Mouse (Mus musculus) hindbrain, postnatal 0 days (tissue): ENCODE measurements around the gene Pde3a. TPM values are rescaled to one million over a fixed set of nuclear protein-coding genes. Genes with fewer than 3 reads are reported as not detected.

Experiments used
- ATAC-seq: fragments of 200-750 bp; cut with Nextera tagmentation; 2 replicates; pipeline ENCODE4 v1.8.0; 2017; ENCODE audit warnings: mild to moderate bottlenecking, moderate TSS enrichment, moderate library complexity
- DNase-seq: peaks from one replicate; pipeline ENCODE4 v3.0.0-alpha.2; 2015; ENCODE audit warnings: low spot score
- H3K27ac ChIP-seq: fragments of 300-500 bp; sonication (generic); 2 replicates; pipeline ENCODE4 v1.5.1; 2014; ENCODE audit warnings: mild to moderate bottlenecking
- H3K27me3 ChIP-seq: fragments of 300-500 bp; sonication (generic); 2 replicates; pipeline ENCODE4 v1.6.1; 2014; ENCODE audit warnings: low read length, mixed read lengths; ENCODE audit not compliant: insufficient read depth
- H3K36me3 ChIP-seq: fragments of 300-500 bp; sonication (generic); 2 replicates; pipeline ENCODE4 v1.6.1; 2014; ENCODE audit warnings: low read length, mixed read lengths; ENCODE audit not compliant: insufficient read depth
- H3K4me1 ChIP-seq: fragments of 300-500 bp; sonication (generic); 2 replicates; pipeline ENCODE4 v1.6.1; 2014; ENCODE audit warnings: antibody characterized with exemption, low read length, mixed read lengths; ENCODE audit not compliant: insufficient read depth
- H3K4me2 ChIP-seq: fragments of 300-500 bp; sonication (generic); 2 replicates; pipeline ENCODE4 v1.6.1; 2014; ENCODE audit warnings: low read depth, mild to moderate bottlenecking, low read length, moderate library complexity, mixed read lengths
- H3K4me3 ChIP-seq: fragments of 300-500 bp; sonication (generic); 2 replicates; pipeline ENCODE4 v1.5.1; 2014; ENCODE audit warnings: low read length
- H3K9ac ChIP-seq: fragments of 300-500 bp; sonication (generic); replicated peaks from 2 replicates; pipeline ENCODE4 v1.6.1; 2014; ENCODE audit warnings: mild to moderate bottlenecking, low read length, moderate library complexity, mixed read lengths
- H3K9me3 ChIP-seq: fragments of 300-500 bp; sonication (generic); 2 replicates; pipeline ENCODE4 v1.6.1; 2016; ENCODE audit warnings: low read length, mixed read lengths
- CTCF ChIP-seq: IDR thresholded peaks from 2 replicates; pipeline ENCODE4 v1.5.1; 2016; ENCODE audit warnings: antibody characterized with exemption, control low read depth, low read depth
- WGBS: fragments of 180-500 bp; shearing (Covaris S2); extraction: QIAGEN DNeasy Blood & Tissue Kit; methylation state at CpG from one replicate; pipeline ENCODE4 v1.1.7; 2014; 5-methylcytosine and 5-hydroxymethylcytosine counted together
- polyA plus RNA-seq: library from polyadenylated mRNA; unstranded; fragments of >200 nt; fragmentation: Nextera tagmentation; extraction: Ambion mirVana; gene quantifications from 2 replicates; pipeline ENCODE4 v1.2.1, GENCODE M21; 2015
- total RNA-seq: library from RNA; depleted of rRNA; stranded (reverse); fragments of >200 nt; gene quantifications from 2 replicates; pipeline ENCODE4 v1.2.3, GENCODE M21; 2014

Gene Pde3a
- total and polyA plus RNA-seq, 2 experiments from 2014 or later: 2.1 to 12.5 TPM

GRCm38 (mm10) chr6:141488619-141489018 is 239.6 kb downstream of the Pde3a start:
- peak; percentile 77 for TF ChIP-seq CTCF
- Histone ChIP-seq H3K36me3 (no peaks in the 10 kb centered on the region), H3K9ac (no peak overlapping the region), H3K27ac (no peak overlapping the region), H3K4me1 (no peaks in the 10 kb centered on the region), H3K9me3 (no peaks in the 10 kb centered on the region), H3K27me3 (no peaks in the 10 kb centered on the region), H3K4me3 (no peak overlapping the region), H3K4me2 (no peak overlapping the region)
- DNase-seq (peak; percentile 75), ATAC-seq (no peak)
- 19% methylated on average over 11 of the region's 11 CpGs for WGBS

- Histone ChIP-seq H3K9ac (no peak overlapping the region), H3K27me3 (no peaks in the 10 kb centered on the region), H3K27ac (no peak overlapping the region), H3K4me1 (0 out of 2 replicates have a peak, but pooled peaks cover 3% of the 10 kb centered on the region), H3K4me2 (no peak overlapping the region), H3K4me3 (no peak overlapping the region), H3K9me3 (no peaks in the 10 kb centered on the region), H3K36me3 (no peaks in the 10 kb centered on the region)
- DNase-seq (no peak), ATAC-seq (no peak)
- TF ChIP-seq CTCF: no peak
- 59% methylated on average over 4 of the region's 4 CpGs for WGBS
Observed at GRCm38 (mm10) chr6:141494909-141495308, 245.8 kb downstream of the Pde3a start.

- WGBS: 10% methylated on average over 13 of the region's 13 CpGs
- Histone ChIP-seq H3K4me3 (no peak overlapping the region), H3K27ac (no peak overlapping the region)
Observed at GRCm38 (mm10) chr6:141495634-141496418, 246.8 kb downstream of the Pde3a start.

GRCm38 (mm10) chr6:141499511-141499910 is 250.4 kb downstream of the Pde3a start:
- Histone ChIP-seq H3K36me3 (no peaks in the 10 kb centered on the region), H3K4me1 (0 out of 2 replicates have a peak, but pooled peaks cover 3% of the 10 kb centered on the region), H3K4me2 (no peak overlapping the region), H3K4me3 (no peak overlapping the region), H3K9me3 (no peaks in the 10 kb centered on the region), H3K9ac (no peak overlapping the region), H3K27me3 (no peaks in the 10 kb centered on the region), H3K27ac (no peak overlapping the region)
- DNase-seq (no peak), ATAC-seq (peak; percentile 52; the same call in 1 of the 2 replicates)
- TF ChIP-seq CTCF: peak; percentile 31

More at GRCm38 (mm10) chr6:141495634-141496418, 246.8 kb downstream of the Pde3a start:
- ATAC-seq (peak; percentile 66), DNase-seq (peak; percentile 60)
- no peaks in the 10 kb centered on the region for H3K27me3 ChIP-seq
- no peaks in the 10 kb centered on the region for H3K36me3 ChIP-seq
- 0 out of 2 replicates have a peak, but pooled peaks cover 3% of the 10 kb centered on the region for H3K4me1 ChIP-seq
- no peak overlapping the region for H3K9ac ChIP-seq
- H3K9me3 ChIP-seq: no peaks in the 10 kb centered on the region
- no peak overlapping the region for H3K4me2 ChIP-seq
- TF ChIP-seq CTCF: no peak

GRCm38 (mm10) chr6:141501171-141501570 is 252.1 kb downstream of the Pde3a start:
- TF ChIP-seq CTCF: no peak
- no peaks in the 10 kb centered on the region for H3K36me3 ChIP-seq
- no peak overlapping the region for H3K4me3 ChIP-seq
- ATAC-seq (no peak), DNase-seq (no peak)
- H3K27ac ChIP-seq: no peak overlapping the region
- H3K4me1 ChIP-seq: no peaks in the 10 kb centered on the region
- no peaks in the 10 kb centered on the region for H3K9me3 ChIP-seq
- 85% methylated on average over 3 of the region's 3 CpGs for WGBS
- no peak overlapping the region for H3K9ac ChIP-seq
- no peaks in the 10 kb centered on the region for H3K27me3 ChIP-seq
- H3K4me2 ChIP-seq: no peak overlapping the region

GRCm38 (mm10) chr6:141522541-141522940 is 273.5 kb downstream of the Pde3a start:
- H3K4me1 ChIP-seq: no peaks in the 10 kb centered on the region
- 88% methylated on average over 2 of the region's 2 CpGs for WGBS
- no peak for DNase-seq

More at GRCm38 (mm10) chr6:141522541-141522940, 273.5 kb downstream of the Pde3a start:
- Histone ChIP-seq H3K4me2 (no peak overlapping the region), H3K36me3 (no peaks in the 10 kb centered on the region), H3K9ac (no peak overlapping the region), H3K27ac (no peak overlapping the region), H3K9me3 (no peaks in the 10 kb centered on the region), H3K4me3 (no peak overlapping the region), H3K27me3 (no peaks in the 10 kb centered on the region)
- TF ChIP-seq CTCF: no peak
- ATAC-seq: no peak
